Mouse (Mus musculus) layer of hippocampus, adult 8-10 months (tissue): ENCODE results near the gene Ptma. TPM values are rescaled to one million over a fixed set of nuclear protein-coding genes. Genes with fewer than 3 reads are reported as not detected.

Source experiments
- DNase-seq, 2 experiments: peaks; one replicate each; pipeline ENCODE4 v3.0.0; 2022; ENCODE audit warnings: low spot score in 2 of 2
- total RNA-seq, 4 experiments: library from RNA; stranded (reverse); gene quantifications; 2 replicates each; pipeline ENCODE4 v1.2.4; 2022

Ptma gene
- total RNA-seq, 4 experiments from 2014 or later = 420 to 464 (median 444) TPM

GRCm38 (mm10) chr1:86515715-86516410 lies 10.7 kb upstream of the Ptma start:
- DNase-seq = no peak

GRCm38 (mm10) chr1:86517076-86517475 lies 9.4 kb upstream of the Ptma start:
- no peak for DNase-seq

GRCm38 (mm10) chr1:86520361-86520760 lies 6.2 kb upstream of the Ptma start:
- no peak for DNase-seq

- DNase-seq = no peak
These were observed 4.1 kb upstream of the Ptma start for GRCm38 (mm10) chr1:86522286-86522871.

- peak in 1 of 2 experiments; percentile 28 for DNase-seq
These were observed 2.5 kb upstream of the Ptma start for GRCm38 (mm10) chr1:86523776-86524618.

GRCm38 (mm10) chr1:86524619-86525498 lies 1.7 kb upstream of the Ptma start:
- peak; percentile 99 to 100 for DNase-seq

GRCm38 (mm10) chr1:86525499-86526115 lies 919 bp upstream of the Ptma start:
- peak; percentile 81 for DNase-seq

GRCm38 (mm10) chr1:86526789-86527598 lies 468 bp downstream of the Ptma start:
- DNase-seq = peak in 1 of 2 experiments; percentile 29

- DNase-seq = peak; percentile 89 to 93
These were observed 1.3 kb downstream of the Ptma start for GRCm38 (mm10) chr1:86527599-86528486.

GRCm38 (mm10) chr1:86528571-86529180 lies 2.1 kb downstream of the Ptma start:
- peak; percentile 47 to 49 for DNase-seq

GRCm38 (mm10) chr1:86529590-86529989 lies 3.1 kb downstream of the Ptma start:
- DNase-seq = no peak

- DNase-seq = no peak
These were observed 4.5 kb downstream of the Ptma start for GRCm38 (mm10) chr1:86530871-86531546.

GRCm38 (mm10) chr1:86531547-86532321 lies 5.2 kb downstream of the Ptma start:
- DNase-seq = no peak

- peak; percentile 87 to 95 for DNase-seq
These were observed 6.0 kb downstream of the Ptma start for GRCm38 (mm10) chr1:86532362-86533051.

- peak; percentile 38 to 44 for DNase-seq
These were observed 7.0 kb downstream of the Ptma start for GRCm38 (mm10) chr1:86533411-86534130.

GRCm38 (mm10) chr1:86538383-86538782 lies 11.9 kb downstream of the Ptma start:
- no peak for DNase-seq
